Mouse (Mus musculus): ENCODE measurements at regions not wholly inside any gene's neighbourhood (a gene's known extent, or its start where the extent isn't known, plus 50 kb on each side); places are given as distances from the start of the nearest gene placed in this dataset.
A peak's percentile ranks its signal among the peaks of the same experiment; 100 is the strongest.

- DNase-seq (ENCODE audit: low spot score): no peak
These were observed 218.7 kb upstream of the F930015N05Rik start for GRCm38 (mm10) chr11:64655162-64655561.

- no peak for DNase-seq (ENCODE audit: low spot score)
These were observed 226.7 kb upstream of the F930015N05Rik start for GRCm38 (mm10) chr11:64663166-64663565.

- DNase-seq (ENCODE audit: low spot score): no peak
These were observed 230.6 kb upstream of the F930015N05Rik start for GRCm38 (mm10) chr11:64667010-64667409.

- DNase-seq (ENCODE audit: low spot score): no peak
These were observed 231.1 kb upstream of the F930015N05Rik start for GRCm38 (mm10) chr11:64667521-64667920.

GRCm38 (mm10) chr11:64671898-64672297 lies 235.4 kb upstream of the F930015N05Rik start:
- DNase-seq (ENCODE audit: low spot score): no peak

GRCm38 (mm10) chr11:64673546-64673945 lies 237.1 kb upstream of the F930015N05Rik start:
- DNase-seq (ENCODE audit: low spot score): no peak

- no peak for DNase-seq (ENCODE audit: low spot score)
These were observed 267.3 kb upstream of the F930015N05Rik start for GRCm38 (mm10) chr11:64703776-64704175.

GRCm38 (mm10) chr11:64711801-64712200 lies 267.0 kb upstream of the Elac2 start:
- no peak for DNase-seq (ENCODE audit: low spot score)

GRCm38 (mm10) chr11:64715182-64715581 lies 263.7 kb upstream of the Elac2 start:
- DNase-seq (ENCODE audit: low spot score): no peak

- DNase-seq (ENCODE audit: low spot score): peak; percentile 83
These were observed 260.3 kb upstream of the Elac2 start for GRCm38 (mm10) chr11:64718316-64719085.

- DNase-seq (ENCODE audit: low spot score): no peak
These were observed 252.6 kb upstream of the Elac2 start for GRCm38 (mm10) chr11:64726249-64726648.

GRCm38 (mm10) chr11:64727841-64728421 lies 250.9 kb upstream of the Elac2 start:
- no peak for DNase-seq (ENCODE audit: low spot score)

GRCm38 (mm10) chr11:64738948-64739347 lies 239.9 kb upstream of the Elac2 start:
- no peak for DNase-seq (ENCODE audit: low spot score)

GRCm38 (mm10) chr11:64743753-64744152 lies 235.1 kb upstream of the Elac2 start:
- DNase-seq (ENCODE audit: low spot score): no peak

GRCm38 (mm10) chr11:64746146-64746545 lies 232.7 kb upstream of the Elac2 start:
- DNase-seq (ENCODE audit: low spot score): no peak

GRCm38 (mm10) chr11:64749976-64750375 lies 228.9 kb upstream of the Elac2 start:
- DNase-seq (ENCODE audit: low spot score): no peak

- DNase-seq (ENCODE audit: low spot score): no peak
These were observed 226.5 kb upstream of the Elac2 start for GRCm38 (mm10) chr11:64752299-64752698.

GRCm38 (mm10) chr11:64752816-64753215 lies 226.0 kb upstream of the Elac2 start:
- DNase-seq (ENCODE audit: low spot score): no peak

GRCm38 (mm10) chr11:64754076-64754475 lies 224.8 kb upstream of the Elac2 start:
- DNase-seq (ENCODE audit: low spot score): no peak

GRCm38 (mm10) chr11:64755563-64755962 lies 223.3 kb upstream of the Elac2 start:
- no peak for DNase-seq (ENCODE audit: low spot score)

- DNase-seq (ENCODE audit: low spot score): no peak
These were observed 218.2 kb upstream of the Elac2 start for GRCm38 (mm10) chr11:64760626-64761025.

GRCm38 (mm10) chr11:64762755-64763154 lies 216.1 kb upstream of the Elac2 start:
- DNase-seq (ENCODE audit: low spot score): no peak

- no peak for DNase-seq (ENCODE audit: low spot score)
These were observed 214.8 kb upstream of the Elac2 start for GRCm38 (mm10) chr11:64764056-64764455.

GRCm38 (mm10) chr11:64776691-64777090 lies 202.1 kb upstream of the Elac2 start:
- no peak for DNase-seq (ENCODE audit: low spot score)

All from layer of hippocampus, adult 11-12 months (tissue).